Mouse (Mus musculus) CD8-positive naive resting alpha-beta T cell, adult 2 months (primary cell): ENCODE measurements around the gene Foxa1.

Experiments used
- DNase-seq, 2 experiments: peaks; one replicate each; pipeline ENCODE4 v3.0.0; 2022; ENCODE audit warnings: low read depth in 2 of 2, low spot score in 2 of 2

Gene Foxa1

DNA sequence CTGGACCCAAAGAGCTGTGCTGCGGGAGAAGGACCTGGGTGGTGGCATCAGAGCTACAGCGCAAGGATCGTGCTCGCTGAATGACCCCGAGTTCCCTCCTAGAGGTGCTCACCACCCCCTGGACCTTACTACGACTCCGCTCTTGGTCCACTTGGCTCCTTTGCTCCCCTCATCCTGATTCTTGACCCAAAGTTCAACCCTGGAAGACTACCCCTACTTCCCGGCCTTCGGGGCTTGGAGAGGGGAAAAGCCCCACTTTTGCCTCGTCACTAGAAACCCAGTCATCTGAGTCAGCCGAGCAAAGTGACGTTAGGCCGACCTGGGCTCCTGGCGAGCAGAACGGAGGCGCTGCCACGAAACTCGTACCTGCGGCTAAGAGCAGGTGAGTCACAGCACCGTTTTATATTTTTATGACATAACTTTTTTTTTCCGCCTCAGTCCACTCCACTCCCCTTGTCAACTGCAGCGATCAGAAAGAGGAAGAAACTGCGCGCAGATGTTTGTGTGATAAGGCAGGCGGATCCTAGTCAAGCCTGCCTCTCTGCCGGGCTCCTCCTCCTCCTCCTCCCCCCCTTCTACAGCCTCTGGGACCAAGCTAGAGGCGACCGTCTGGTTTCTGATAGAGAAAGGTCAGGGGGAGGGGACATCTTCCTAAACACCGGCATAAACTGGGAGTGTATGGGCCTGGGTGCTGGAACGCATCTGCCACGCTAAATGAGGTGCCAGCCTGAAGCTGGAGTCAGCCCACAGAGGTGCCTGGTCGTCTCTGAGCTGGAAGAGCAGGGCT lies at the start of gene Foxa1:
Gene Foxa1, minus strand, starts transcription at position 502 of the 787 bp plus-strand sequence.
- no peak for DNase-seq

- no peak for DNase-seq
Observed at GRCm38 (mm10) chr12:57575931-57576628, 29.4 kb upstream of the Foxa1 start.

GRCm38 (mm10) chr12:57572415-57572814 lies 25.7 kb upstream of the Foxa1 start:
- DNase-seq: no peak

DNA sequence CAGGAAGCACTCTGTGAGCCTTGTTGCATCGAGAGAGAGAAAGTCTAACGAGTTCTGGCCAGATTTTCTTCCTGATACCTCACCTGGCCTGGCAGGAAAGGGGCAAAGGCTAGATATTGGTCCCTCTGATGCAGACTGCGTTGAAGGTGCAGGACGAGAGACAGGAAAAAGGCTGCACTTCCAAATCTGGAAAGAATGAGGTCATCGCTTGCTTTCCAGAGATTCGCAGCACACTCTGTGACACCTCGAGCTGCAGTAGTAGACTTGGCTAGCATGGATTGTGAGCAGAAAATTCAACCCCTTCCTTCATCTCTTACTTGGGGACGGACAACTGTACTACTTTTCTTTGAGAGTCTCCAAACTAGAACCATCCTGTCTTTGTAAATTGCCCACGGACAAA lies 25.1 kb upstream of the Foxa1 start:
- no peak for DNase-seq

DNA sequence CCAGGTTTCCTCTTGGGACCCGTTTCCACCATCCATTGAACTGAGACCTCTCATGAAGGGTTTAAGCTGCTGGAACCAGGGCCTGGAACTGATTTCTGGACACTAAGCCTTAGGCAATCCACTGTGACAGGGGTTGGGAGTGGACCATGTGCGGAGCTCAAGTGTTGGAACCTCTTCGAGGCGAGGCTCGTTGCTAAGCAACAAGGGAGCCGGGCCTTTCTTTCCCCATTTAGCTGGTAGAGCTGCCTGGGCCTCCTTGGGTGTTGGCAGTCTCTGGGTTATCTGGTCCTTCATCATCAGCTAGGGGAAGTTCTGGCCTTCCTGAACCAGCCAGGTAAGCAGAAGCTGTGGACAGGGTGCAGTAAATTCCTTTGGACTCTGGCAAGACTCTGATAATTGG lies 17.2 kb upstream of the Foxa1 start, which contains the start of gene Ttc6:
Gene Ttc6, plus strand, starts transcription at position 205 of the 400 bp plus-strand sequence.
- no peak for DNase-seq

GRCm38 (mm10) chr12:57554091-57554490 lies 7.4 kb upstream of the Foxa1 start:
- DNase-seq: no peak

DNA sequence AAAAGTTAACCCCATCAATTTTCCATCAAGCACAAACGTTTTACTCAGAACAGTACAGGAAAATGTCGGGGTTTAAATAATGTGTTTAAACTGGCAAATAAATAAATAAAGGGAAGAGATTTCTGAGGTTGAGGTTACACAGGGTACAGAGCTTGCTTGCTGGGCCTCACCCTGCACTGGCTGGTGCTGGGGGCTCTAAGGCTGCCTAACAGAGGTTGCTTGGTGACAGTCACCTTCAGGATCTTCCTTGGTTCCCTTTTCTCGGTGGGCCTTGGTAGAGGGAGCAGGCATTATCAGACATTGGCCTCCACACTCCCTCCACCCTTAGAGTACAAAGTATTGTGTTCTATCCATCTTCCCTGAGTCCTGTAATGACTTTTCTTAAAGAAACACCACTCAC lies 5.6 kb upstream of the Foxa1 start:
- DNase-seq: no peak

DNA sequence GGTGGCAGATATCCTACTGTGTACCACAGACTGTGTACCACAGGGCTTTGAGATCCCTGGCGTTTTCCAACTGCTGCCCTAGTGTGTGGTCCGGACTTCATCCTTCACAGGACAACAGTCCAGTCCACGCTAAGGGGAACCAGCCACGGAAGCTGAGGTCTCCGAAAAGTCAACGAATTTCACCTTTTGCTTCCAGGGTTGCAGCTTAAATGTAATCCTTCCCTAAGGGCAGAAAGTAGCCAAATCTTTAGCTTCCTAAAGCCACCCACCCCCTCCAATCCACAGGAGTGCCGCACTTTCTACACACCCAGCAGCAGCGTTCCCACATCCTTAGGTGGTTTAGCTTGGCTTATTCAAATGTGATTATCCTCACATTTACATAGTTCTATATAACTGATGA lies 4.2 kb upstream of the Foxa1 start:
- DNase-seq: no peak

GRCm38 (mm10) chr12:57550181-57550808 lies 3.6 kb upstream of the Foxa1 start:
- no peak for DNase-seq

DNA sequence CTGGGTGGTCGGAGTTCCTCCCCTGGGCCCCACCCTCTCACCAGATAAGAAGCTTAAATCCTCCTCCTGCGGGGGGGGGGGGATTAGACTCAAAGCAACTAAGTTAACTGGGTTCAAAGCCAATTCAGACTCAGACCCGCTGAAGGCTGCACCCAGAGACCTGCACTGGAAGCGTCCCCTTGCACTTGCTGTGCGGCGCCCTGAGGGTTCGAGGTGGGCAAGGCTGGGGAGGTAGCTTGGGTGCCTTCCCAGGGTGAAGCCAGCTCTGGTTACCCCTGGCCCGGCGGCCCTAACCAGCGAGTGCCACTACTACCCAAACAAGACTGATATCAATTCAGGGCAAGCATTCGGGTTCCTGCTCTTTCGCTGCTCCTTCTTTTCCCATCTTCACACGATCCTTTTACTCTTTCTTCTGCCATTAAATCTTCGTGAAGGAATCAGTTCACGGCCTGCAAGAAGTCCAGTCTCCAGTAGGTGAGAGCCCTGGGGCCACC lies 3.0 kb upstream of the Foxa1 start:
- DNase-seq: no peak

DNA sequence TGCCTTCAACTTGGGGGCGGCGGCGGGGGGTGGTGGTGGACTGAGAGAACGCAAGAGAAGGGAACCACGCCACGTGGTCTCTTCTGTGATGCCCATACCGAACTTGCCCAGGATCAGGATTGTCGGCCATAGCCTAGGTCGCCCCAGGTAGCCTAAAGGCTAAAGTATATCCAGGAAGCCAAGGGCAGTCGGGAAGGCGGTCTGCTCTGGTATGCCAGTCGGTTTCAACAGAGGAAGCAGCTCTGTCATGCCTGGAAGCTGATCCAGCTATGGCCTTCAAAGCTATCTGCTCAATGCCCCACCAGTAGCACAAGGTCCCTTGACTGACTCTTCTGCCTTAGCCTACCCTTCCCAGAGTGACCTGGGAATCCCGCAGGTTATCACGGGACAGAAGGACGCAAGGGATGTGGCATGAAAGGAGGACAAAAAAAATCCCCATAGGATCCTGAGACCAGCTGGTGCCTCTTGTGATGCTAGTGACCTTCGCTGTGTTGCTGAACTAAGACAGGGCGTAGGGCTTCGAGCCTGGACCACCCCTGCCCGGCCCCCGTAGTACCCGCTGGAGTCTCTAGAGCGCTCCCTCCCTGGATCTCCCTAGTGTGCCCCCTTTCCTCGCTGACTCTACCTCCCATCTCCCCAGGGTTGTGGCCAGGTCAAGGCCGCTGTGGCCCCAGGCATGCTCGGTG lies 2.4 kb upstream of the Foxa1 start:
- no peak for DNase-seq

DNA sequence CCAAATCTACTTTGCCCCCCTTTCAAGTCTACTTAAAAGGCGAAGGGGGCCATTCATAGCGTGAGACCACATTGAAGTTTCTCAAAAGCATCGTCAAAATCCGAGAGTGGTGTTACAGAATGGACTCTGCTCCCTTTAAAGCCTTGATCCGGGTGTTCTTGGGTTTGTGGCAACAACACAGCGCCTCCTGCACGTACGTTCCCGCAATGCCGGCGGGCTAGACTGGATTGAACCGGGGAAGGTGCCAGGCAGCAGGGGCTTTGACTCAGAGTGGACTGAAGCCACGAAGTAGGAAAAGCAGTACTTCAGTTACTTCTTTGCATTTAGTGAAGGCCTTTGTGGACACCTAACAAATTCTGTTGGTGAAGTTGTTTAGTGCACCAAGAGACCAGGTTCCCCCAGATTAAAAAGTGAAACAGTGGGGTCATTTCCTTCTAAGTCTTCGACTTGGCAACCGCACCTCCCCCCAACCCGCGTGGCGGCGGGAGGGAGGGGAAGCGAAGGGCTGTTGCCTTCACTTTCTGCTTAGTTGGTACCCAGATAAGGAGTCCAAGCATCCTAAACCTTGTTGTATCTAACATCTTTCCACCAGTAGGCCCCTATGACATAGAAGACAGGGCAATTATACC lies 1.8 kb upstream of the Foxa1 start:
- DNase-seq: no peak

GRCm38 (mm10) chr12:57547890-57548289 lies 1.2 kb upstream of the Foxa1 start:
- no peak for DNase-seq

- no peak for DNase-seq
Observed at GRCm38 (mm10) chr12:57545371-57546241, 1.1 kb downstream of the Foxa1 start.

DNA sequence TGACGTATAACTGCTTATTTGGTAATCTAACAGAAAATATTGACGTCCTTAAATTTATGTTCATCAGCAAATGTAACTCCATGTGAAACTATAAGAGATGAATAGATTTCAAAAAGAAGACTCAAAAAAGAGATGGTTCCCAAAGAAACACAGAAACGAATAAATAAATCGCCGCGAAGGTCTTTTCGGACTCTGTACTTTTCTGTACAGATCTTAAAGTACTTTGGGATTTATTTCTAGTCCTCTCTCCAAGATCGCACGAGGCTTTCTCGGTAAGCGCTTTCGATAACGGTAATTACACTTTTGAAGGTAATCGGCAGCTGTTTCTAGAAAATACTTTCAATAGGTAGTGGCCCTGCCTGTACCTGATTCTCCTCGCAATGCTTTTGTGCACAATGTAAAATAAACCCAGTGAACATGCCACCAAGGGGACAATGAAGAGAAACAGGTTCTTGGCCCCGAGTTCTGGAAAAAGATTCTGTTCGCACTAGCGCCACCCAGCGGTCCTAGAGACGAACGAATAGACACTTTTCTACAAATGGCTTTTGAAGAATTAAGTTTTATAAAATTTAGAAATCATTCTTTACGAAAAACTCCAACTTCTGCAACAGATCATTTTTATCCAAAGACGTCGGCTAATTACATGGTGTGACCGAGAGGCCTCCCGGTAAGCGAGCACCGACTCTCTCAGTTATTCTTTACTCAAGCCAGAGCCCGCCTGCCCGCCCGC lies 1.9 kb downstream of the Foxa1 start:
- DNase-seq: no peak

DNA sequence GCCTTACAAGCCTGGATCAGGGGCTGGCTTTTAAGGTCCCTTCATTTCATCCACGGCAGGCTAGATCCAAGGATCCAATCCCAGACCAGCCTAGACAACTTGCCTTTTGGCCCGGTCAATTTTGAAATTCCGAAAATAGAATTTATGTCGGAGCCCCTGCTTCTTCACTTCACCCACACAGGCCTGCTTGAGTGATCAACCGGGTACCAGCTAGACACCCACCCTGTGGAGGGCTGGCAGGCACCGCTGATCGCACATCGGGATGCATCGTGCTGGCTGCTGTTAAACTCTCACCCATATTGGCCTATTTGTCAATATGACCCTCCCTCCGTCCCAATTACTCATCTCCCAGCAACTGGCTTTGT lies 3.1 kb downstream of the Foxa1 start:
- no peak for DNase-seq

GRCm38 (mm10) chr12:57542746-57543626 lies 3.7 kb downstream of the Foxa1 start:
- no peak for DNase-seq
